ENCODE assay signal across 10 mouse cellular contexts in genomic region chr2:90526971-90527370, GRCm38 (mm10). TPM values are rescaled to one million over a fixed set of nuclear protein-coding genes. Genes with fewer than 3 reads are reported as not detected.
DNase-seq lines count a peak whose midpoint lies in the region; ATAC-seq and TF ChIP-seq lines count a peak whose summit lies in the region.
"Had no signal": no experiment of that assay in that cellular context is flagged by ENCODE, and none has a peak within 500 bp of the region (broad histone marks: within the 10 kb centered on the region; RNA-seq: fewer than 3 reads in every experiment).

No protein-coding gene starts in this region.

- H3K4me3 ChIP-seq in kidney, postnatal 0 days (replicated peaks; ENCODE audit: low read depth, low read length) = no peak overlapping the region
- H3K4me3 ChIP-seq in embryonic facial prominence, embryonic 15.5 days (replicated peaks) = no peak overlapping the region
- no peak overlapping the region for H3K4me3 ChIP-seq in hindbrain, embryonic 13.5 days
- no peak overlapping the region for H3K4me3 ChIP-seq in neural tube, embryonic 12.5 days

- H3K27ac ChIP-seq in kidney, postnatal 0 days = peak overlapping the region; percentile 51
- H3K27ac ChIP-seq in embryonic facial prominence, embryonic 15.5 days (replicated peaks) = peak overlapping the region; percentile 77
- H3K27ac ChIP-seq in hindbrain, embryonic 13.5 days = peak overlapping the region; percentile 73
- H3K27ac ChIP-seq in neural tube, embryonic 12.5 days = 0 out of 2 replicates have a peak overlapping the region, but pooled peaks have one; percentile 26

- no peak overlapping the region for H3K9ac ChIP-seq in kidney, postnatal 0 days (ENCODE audit: low read depth, low read length)
- no peak overlapping the region for H3K9ac ChIP-seq in embryonic facial prominence, embryonic 15.5 days
- H3K9ac ChIP-seq in hindbrain, embryonic 13.5 days = no peak overlapping the region; the same call in 1 of the 2 replicates
- no peak overlapping the region for H3K9ac ChIP-seq in neural tube, embryonic 12.5 days

- H3K27me3 ChIP-seq in kidney, postnatal 0 days (ENCODE audit: insufficient read depth, low read length) = no peaks in the 10 kb centered on the region
- H3K27me3 ChIP-seq in embryonic facial prominence, embryonic 15.5 days = no peaks in the 10 kb centered on the region
- no peaks in the 10 kb centered on the region for H3K27me3 ChIP-seq in hindbrain, embryonic 13.5 days
- H3K27me3 ChIP-seq in neural tube, embryonic 12.5 days (replicated peaks) = no peaks in the 10 kb centered on the region

- H3K36me3 ChIP-seq in kidney, postnatal 0 days (ENCODE audit: insufficient read depth, low read length) = no peaks in the 10 kb centered on the region
- H3K36me3 ChIP-seq in embryonic facial prominence, embryonic 15.5 days = no peaks in the 10 kb centered on the region
- H3K36me3 ChIP-seq in hindbrain, embryonic 13.5 days = no peaks in the 10 kb centered on the region
- H3K36me3 ChIP-seq in neural tube, embryonic 12.5 days = no peaks in the 10 kb centered on the region

- no peak for TF ChIP-seq CTCF in kidney, postnatal 0 days (IDR thresholded peaks at IDR 0.05; ENCODE audit: low read depth)

- no peak for DNase-seq in kidney, postnatal 0 days (ENCODE audit: low spot score)
- DNase-seq in kidney, postnatal 14 days = no peak
- no peak for DNase-seq in urinary bladder, adult 2 months (ENCODE audit: low spot score)
- DNase-seq in Muller cell, postnatal 12 days (ENCODE audit: inconsistent ontology term) = no peak
- DNase-seq in embryo, embryonic 9.5 days (ENCODE audit: extremely low spot score) = no peak
- DNase-seq: cerebellum, adult 8-10 months; thymus, postnatal 4 days had no signal

- H3K4me2 ChIP-seq in kidney, postnatal 0 days (ENCODE audit: low read length) = no peak overlapping the region
- 0 out of 2 replicates have a peak overlapping the region, but pooled peaks have one; percentile 4 for H3K4me2 ChIP-seq in embryonic facial prominence, embryonic 15.5 days (replicated peaks)
- H3K4me2 ChIP-seq in hindbrain, embryonic 13.5 days = peak overlapping the region; percentile 6; the same call in 1 of the 2 replicates
- peak overlapping the region; percentile 28 for H3K4me2 ChIP-seq in neural tube, embryonic 12.5 days (replicated peaks)

- H3K9me3 ChIP-seq in kidney, postnatal 0 days (replicated peaks; ENCODE audit: low read length) = no peaks in the 10 kb centered on the region
- H3K9me3 ChIP-seq in embryonic facial prominence, embryonic 15.5 days (replicated peaks) = no peaks in the 10 kb centered on the region
- H3K9me3 ChIP-seq in hindbrain, embryonic 13.5 days = no peaks in the 10 kb centered on the region
- no peaks in the 10 kb centered on the region for H3K9me3 ChIP-seq in neural tube, embryonic 12.5 days

- 34% methylated on average over 6 of the region's 6 CpGs for WGBS in kidney, postnatal 0 days
- 28% methylated on average over 6 of the region's 6 CpGs for WGBS in embryonic facial prominence, embryonic 15.5 days
- 24% methylated on average over 6 of the region's 6 CpGs for WGBS in hindbrain, embryonic 13.5 days
- whole genome bisulfite sequencing in neural tube, embryonic 12.5 days = 26% methylated on average over 6 of the region's 6 CpGs

- no peaks in the 10 kb centered on the region for H3K4me1 ChIP-seq in kidney, postnatal 0 days (replicated peaks; ENCODE audit: insufficient read depth, low read length)
- peaks cover 22% of the 10 kb centered on the region for H3K4me1 ChIP-seq in embryonic facial prominence, embryonic 15.5 days
- H3K4me1 ChIP-seq in hindbrain, embryonic 13.5 days (replicated peaks) = peaks cover 25% of the 10 kb centered on the region
- H3K4me1 ChIP-seq in neural tube, embryonic 12.5 days = peaks cover 10% of the 10 kb centered on the region

- ATAC-seq in kidney, postnatal 0 days (replicated peaks; ENCODE audit: low FRiP score, low read depth) = no peak
- no peak for ATAC-seq in embryonic facial prominence, embryonic 15.5 days (ENCODE audit: insufficient number of reproducible peaks, low FRiP score, low TSS enrichment, low read depth)
- ATAC-seq in hindbrain, embryonic 13.5 days (ENCODE audit: low FRiP score) = peak; percentile 65
- no peak for ATAC-seq in neural tube, embryonic 12.5 days (ENCODE audit: low FRiP score, low read depth)

RNA-seq across cellular contexts. Expression of gene Ptprj, which starts 53.5 kb away (rescaled TPM):
- 6.8 and 7.2 TPM in 2 replicates for polyA plus RNA-seq in kidney, postnatal 0 days (2015; fragmentation: Nextera tagmentation; extraction: Ambion mirVana)
- polyA plus RNA-seq in embryonic facial prominence, embryonic 15.5 days (2015; fragmentation: Nextera tagmentation; extraction: Ambion mirVana) = 2.7 and 2.8 TPM in 2 replicates
- polyA plus RNA-seq in hindbrain, embryonic 13.5 days (2015; fragmentation: Nextera tagmentation; extraction: Ambion mirVana) = 3.8 and 4.3 TPM in 2 replicates
- polyA plus RNA-seq in neural tube, embryonic 12.5 days (2016; fragmentation: Nextera tagmentation; extraction: Ambion mirVana) = 3.7 and 4.0 TPM in 2 replicates
- 7.1 and 10.1 TPM in 2 replicates for polyA plus RNA-seq in urinary bladder, adult 2 months (2012; rRNA removed)

Comparison
In these comparisons a context has a peak if more than half of its experiments do, and no peak if none do; other contexts are left out.
1. H3K27ac ChIP-seq: peak in every context shown above with its lines; median percentile 77 in embryonic facial prominence, embryonic 15.5 days; 73 in hindbrain, embryonic 13.5 days; 51 in kidney, postnatal 0 days; 26 in neural tube, embryonic 12.5 days.